8 mouse cellular contexts compared by ENCODE assay signal in genomic region chr4:154636053-154636433, GRCm38 (mm10). TPM values are rescaled to one million over a fixed set of nuclear protein-coding genes. Genes with fewer than 3 reads are reported as not detected.
DNase-seq lines count a peak whose midpoint lies in the region; ATAC-seq and TF ChIP-seq lines count a peak whose summit lies in the region.

No protein-coding gene starts in this region.

- TF ChIP-seq POLR2A in embryonic fibroblast, embryonic 13.5 days (IDR thresholded peaks at IDR 0.05; ENCODE audit: low read depth, low read length) = no peak; the same call in 1 of the 2 replicates
- no peak for TF ChIP-seq POLR2A in olfactory bulb, adult 2 months (IDR thresholded peaks at IDR 0.05; ENCODE audit: insufficient read depth, low read depth, low read length)

- H3K27ac ChIP-seq in neural tube, embryonic 11.5 days (ENCODE audit: low read depth, low read length) = peak overlapping the region; percentile 70
- H3K27ac ChIP-seq in embryonic fibroblast, embryonic 13.5 days (ENCODE audit: insufficient read depth, low read length) = peak overlapping the region; percentile 66
- H3K27ac ChIP-seq in hindbrain, embryonic 14.5 days = peak overlapping the region; percentile 85
- peak overlapping the region; percentile 72 for H3K27ac ChIP-seq in liver, embryonic 13.5 days
- peak overlapping the region; percentile 6; the same call in 1 of the 2 replicates for H3K27ac ChIP-seq in olfactory bulb, adult 2 months (ENCODE audit: insufficient read depth, low read depth, low read length)

- no peak for TF ChIP-seq CTCF in embryonic fibroblast, embryonic 13.5 days (IDR thresholded peaks at IDR 0.05; ENCODE audit: borderline replicate concordance, insufficient read depth, low read length)
- TF ChIP-seq CTCF in olfactory bulb, adult 2 months (IDR thresholded peaks at IDR 0.05; ENCODE audit: insufficient read depth, low read depth, low read length) = no peak

- H3K27me3 ChIP-seq in neural tube, embryonic 11.5 days (ENCODE audit: control insufficient read depth, insufficient read depth, low read length) = peaks cover 92% of the 10 kb centered on the region
- peaks cover 89% of the 10 kb centered on the region for H3K27me3 ChIP-seq in hindbrain, embryonic 14.5 days (ENCODE audit: control insufficient read depth, insufficient read depth, low read length)
- peaks cover 100% of the 10 kb centered on the region for H3K27me3 ChIP-seq in liver, embryonic 13.5 days

- ATAC-seq in neural tube, embryonic 11.5 days (ENCODE audit: insufficient read depth, low FRiP score, low TSS enrichment) = peak; percentile 71
- ATAC-seq in hindbrain, embryonic 14.5 days (ENCODE audit: low FRiP score) = peak; percentile 64
- peak; percentile 22 for ATAC-seq in liver, embryonic 13.5 days (ENCODE audit: low read depth)
- no peak for ATAC-seq in activated CD4-positive, CD25-positive, alpha-beta regulatory T cell, adult 4 months

- H3K9ac ChIP-seq in neural tube, embryonic 11.5 days (ENCODE audit: low read length) = peak overlapping the region; percentile 59
- peak overlapping the region; percentile 63 for H3K9ac ChIP-seq in hindbrain, embryonic 14.5 days
- H3K9ac ChIP-seq in liver, embryonic 13.5 days = peak overlapping the region; percentile 63

- WGBS in neural tube, embryonic 11.5 days = under 1% methylated on average over 13 of the region's 30 CpGs
- under 1% methylated on average over 28 of the region's 30 CpGs for WGBS in hindbrain, embryonic 14.5 days
- under 1% methylated on average over 19 of the region's 30 CpGs for WGBS in liver, embryonic 13.5 days (ENCODE audit: insufficient replicate concordance)
- 1% methylated on average over 28 of the region's 30 CpGs for WGBS in olfactory bulb, adult 2 months

- H3K4me1 ChIP-seq in neural tube, embryonic 11.5 days (ENCODE audit: control insufficient read depth, insufficient read depth, low read length) = peaks cover 25% of the 10 kb centered on the region
- H3K4me1 ChIP-seq in embryonic fibroblast, embryonic 13.5 days (ENCODE audit: control insufficient read depth, insufficient read depth, low read length) = no peaks in the 10 kb centered on the region
- H3K4me1 ChIP-seq in hindbrain, embryonic 14.5 days (replicated peaks; ENCODE audit: control insufficient read depth, insufficient read depth, low read length) = peaks cover 9% of the 10 kb centered on the region; the same call in 1 of the 2 replicates
- peaks cover 16% of the 10 kb centered on the region for H3K4me1 ChIP-seq in liver, embryonic 13.5 days (replicated peaks)
- H3K4me1 ChIP-seq in olfactory bulb, adult 2 months (ENCODE audit: control insufficient read depth, insufficient read depth, low read length) = peaks cover 20% of the 10 kb centered on the region

- no peak for DNase-seq in neural tube, embryonic 11.5 days (ENCODE audit: low spot score)
- no peak for DNase-seq in neural tube, embryonic 10.5 days (ENCODE audit: extremely low spot score, low spot score)
- DNase-seq in hindbrain, embryonic 14.5 days (ENCODE audit: low spot score) = peak; percentile 63
- DNase-seq in liver, embryonic 13.5 days = no peak
- DNase-seq in layer of hippocampus, postnatal 25 days (ENCODE audit: extremely low spot score in 1 of 2, low spot score in 1 of 2) = no peak

- H3K4me2 ChIP-seq in neural tube, embryonic 11.5 days (ENCODE audit: low read depth) = peak overlapping the region; percentile 90
- H3K4me2 ChIP-seq in hindbrain, embryonic 14.5 days (replicated peaks) = peak overlapping the region; percentile 57
- H3K4me2 ChIP-seq in liver, embryonic 13.5 days = peak overlapping the region; percentile 70

- H3K9me3 ChIP-seq in neural tube, embryonic 11.5 days (ENCODE audit: control insufficient read depth, low read length) = no peaks in the 10 kb centered on the region
- no peaks in the 10 kb centered on the region for H3K9me3 ChIP-seq in hindbrain, embryonic 14.5 days (ENCODE audit: control insufficient read depth, low read length)
- H3K9me3 ChIP-seq in liver, embryonic 13.5 days (replicated peaks) = no peaks in the 10 kb centered on the region

- H3K36me3 ChIP-seq in neural tube, embryonic 11.5 days (ENCODE audit: control insufficient read depth, insufficient read depth, low read length) = no peaks in the 10 kb centered on the region
- H3K36me3 ChIP-seq in hindbrain, embryonic 14.5 days (replicated peaks; ENCODE audit: control insufficient read depth, insufficient read depth) = no peaks in the 10 kb centered on the region
- H3K36me3 ChIP-seq in liver, embryonic 13.5 days = no peaks in the 10 kb centered on the region

- peak overlapping the region; percentile 62 for H3K4me3 ChIP-seq in neural tube, embryonic 11.5 days (ENCODE audit: low read depth, low read length)
- peak overlapping the region; percentile 58 for H3K4me3 ChIP-seq in embryonic fibroblast, embryonic 13.5 days (ENCODE audit: insufficient read depth, low read length)
- peak overlapping the region; percentile 43 for H3K4me3 ChIP-seq in hindbrain, embryonic 14.5 days (replicated peaks; ENCODE audit: low read length)
- H3K4me3 ChIP-seq in liver, embryonic 13.5 days (replicated peaks) = peak overlapping the region; percentile 62
- H3K4me3 ChIP-seq in olfactory bulb, adult 2 months (ENCODE audit: insufficient read depth, low read depth, low read length) = peak overlapping the region; percentile 41

RNA-seq across cellular contexts. Expression of gene Prdm16, which starts 0.6 kb away (rescaled TPM):
- 10.9 and 12.5 TPM in 2 replicates for polyA plus RNA-seq in neural tube, embryonic 11.5 days (2014; fragmentation: Nextera tagmentation; extraction: Ambion mirVana)
- polyA plus RNA-seq in embryonic fibroblast, embryonic 13.5 days (2011; ENCODE audit: insufficient read length, low read depth, missing spikeins) = 3.1 and 3.8 TPM in 2 replicates
- 13.2 and 15.6 TPM in 2 replicates for polyA plus RNA-seq in hindbrain, embryonic 14.5 days (2014; fragmentation: Nextera tagmentation; extraction: Ambion mirVana)
- 1.8 and 2.2 TPM in 2 replicates for polyA plus RNA-seq in liver, embryonic 13.5 days (2015; fragmentation: Nextera tagmentation; extraction: Ambion mirVana)
- polyA plus RNA-seq in olfactory bulb, adult 2 months (2012; ENCODE audit: insufficient read depth, insufficient read length, low replicate concordance, missing spikeins) = not detected in 2 replicates
- 10 to 100 TPM; 10.1 to 10.3 TPM for total RNA-seq in layer of hippocampus, postnatal 25 days (2021)
- 1 to 10 TPM in 1 of 2 experiments, under 1 TPM in 1; 0.41 to 4.1 TPM for polyA plus RNA-seq in activated CD4-positive, CD25-positive, alpha-beta regulatory T cell, adult 4 months (2017; shearing (Covaris generic))

RNA-seq across cellular contexts. Expression of gene Actrt2, which starts 31.6 kb away (rescaled TPM):
- not detected in 2 replicates for polyA plus RNA-seq in neural tube, embryonic 11.5 days (2014; fragmentation: Nextera tagmentation; extraction: Ambion mirVana)
- polyA plus RNA-seq in embryonic fibroblast, embryonic 13.5 days (2011; ENCODE audit: insufficient read length, low read depth, missing spikeins) = not detected in 2 replicates
- polyA plus RNA-seq in hindbrain, embryonic 14.5 days (2014; fragmentation: Nextera tagmentation; extraction: Ambion mirVana) = not detected in 2 replicates
- not detected in 2 replicates for polyA plus RNA-seq in liver, embryonic 13.5 days (2015; fragmentation: Nextera tagmentation; extraction: Ambion mirVana)
- polyA plus RNA-seq in olfactory bulb, adult 2 months (2012; ENCODE audit: insufficient read depth, insufficient read length, low replicate concordance, missing spikeins) = not detected in 2 replicates
- not detected for total RNA-seq in layer of hippocampus, postnatal 25 days (2021)
- not detected for polyA plus RNA-seq in activated CD4-positive, CD25-positive, alpha-beta regulatory T cell, adult 4 months (2017; shearing (Covaris generic))

Comparison
In these comparisons a context has a peak if more than half of its experiments do, and no peak if none do; other contexts are left out.
1. H3K27ac ChIP-seq: peak in every context shown above with its lines; median percentile 85 in hindbrain, embryonic 14.5 days; 72 in liver, embryonic 13.5 days; 70 in neural tube, embryonic 11.5 days; 66 in embryonic fibroblast, embryonic 13.5 days; 6 in olfactory bulb, adult 2 months.